Mouse (Mus musculus): ENCODE results near the gene Secisbp2l.

The Secisbp2l gene

GRCm38 (mm10) chr2:125702851-125703250, 79.8 kb downstream of the Secisbp2l start:
- DNase-seq = no peak

DNA sequence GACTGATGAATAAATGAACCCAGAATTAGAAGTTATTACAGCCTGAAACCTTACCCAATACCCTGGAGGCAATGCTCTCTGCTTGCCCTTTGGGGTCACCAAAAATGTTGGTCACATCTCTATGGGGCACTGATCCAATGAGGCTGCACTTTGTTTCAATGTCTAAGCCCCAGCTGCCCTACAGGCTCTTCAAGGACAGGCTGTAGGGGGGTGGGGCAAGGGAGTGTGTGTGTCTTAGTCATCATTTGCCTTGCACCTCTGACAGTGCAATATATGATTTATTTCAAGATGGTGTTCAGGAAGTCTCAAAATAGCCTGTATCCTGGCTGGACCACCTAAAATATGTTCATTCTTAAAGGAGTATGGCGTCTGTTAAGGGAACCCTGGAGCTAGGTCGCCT, 81.1 kb downstream of the Secisbp2l start:
- no peak for DNase-seq

DNA sequence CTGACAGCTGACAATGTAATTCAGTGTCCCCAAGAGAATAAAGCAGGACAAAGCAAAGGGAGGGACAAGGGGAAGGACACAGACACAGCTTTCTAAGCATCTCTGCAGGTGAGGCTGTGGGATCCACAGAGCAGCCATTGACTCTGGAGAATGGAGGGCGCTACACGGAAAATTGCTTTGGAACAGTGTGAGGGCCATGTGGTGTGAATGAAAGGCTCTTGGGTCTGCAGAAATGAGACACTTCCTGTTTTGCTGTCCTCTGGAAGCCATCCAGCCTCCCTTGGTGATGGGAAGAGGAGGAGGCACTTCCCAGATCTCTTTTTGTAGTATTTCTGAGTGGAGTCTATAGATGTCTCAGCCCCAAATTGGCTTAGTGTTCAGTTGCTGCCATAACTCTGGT, 86.5 kb downstream of the Secisbp2l start:
- no peak for DNase-seq

- no peak for DNase-seq
Measured at GRCm38 (mm10) chr2:125694798-125695197, 87.9 kb downstream of the Secisbp2l start.

DNA sequence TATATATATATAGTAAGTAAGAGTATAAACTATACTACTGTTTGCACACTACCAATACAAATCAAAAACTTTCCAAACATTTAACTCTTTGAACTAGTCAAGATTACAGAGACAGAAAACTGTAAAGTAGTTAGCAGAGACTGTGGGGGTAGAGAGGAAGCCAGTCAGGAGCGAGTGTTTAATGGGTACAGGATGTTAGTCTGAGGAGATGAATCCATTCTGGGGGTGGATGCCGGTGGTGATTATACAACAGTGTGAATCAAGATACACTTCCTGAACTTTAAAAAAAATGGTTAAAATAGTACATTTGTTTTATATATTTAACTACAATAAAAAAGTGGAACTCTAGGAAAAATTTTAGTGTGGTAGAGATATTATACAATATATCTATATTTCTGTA, 90.7 kb downstream of the Secisbp2l start:
- no peak for DNase-seq

Measured in retina, postnatal 1 day (tissue).